Mouse (Mus musculus): Measurements from ENCODE around the gene Hdlbp.

GRCm38 (mm10) chr1:93511585-93512350 is 33.2 kb upstream of the Hdlbp start, which contains the start of gene Farp2:
- TF ChIP-seq CTCF (IDR thresholded peaks at IDR 0.05; ENCODE audit: control insufficient read depth, insufficient read depth, insufficient replicate concordance, low read depth, low read length) (no peak), POLR2A (IDR thresholded peaks at IDR 0.05; ENCODE audit: control insufficient read depth, low read depth, low read length) (peak; percentile 62)

All from testis, adult 2 months (tissue).